Mouse (Mus musculus): ENCODE results near the gene Slc7a8.

- TF ChIP-seq ZNF384 (IDR thresholded peaks at IDR 0.05; ENCODE audit: low read depth, low read length), result no peak
- no peak for TF ChIP-seq CHD2 (IDR thresholded peaks at IDR 0.05; ENCODE audit: low read depth, low read length)
- no peak for TF ChIP-seq MAFK (IDR thresholded peaks at IDR 0.05; ENCODE audit: insufficient read depth, low read depth, low read length)
Measured at GRCm38 (mm10) chr14:54737634-54738033, 44.1 kb downstream of the Slc7a8 start.

All from ES-E14 (cell line).